Mouse (Mus musculus): ENCODE measurements around the gene Pbx3. TPM values are rescaled to one million over a fixed set of nuclear protein-coding genes. Genes with fewer than 3 reads are reported as not detected.

The Pbx3 gene
- polyA plus RNA-seq, 1 experiment: 16.2 TPM

DNA sequence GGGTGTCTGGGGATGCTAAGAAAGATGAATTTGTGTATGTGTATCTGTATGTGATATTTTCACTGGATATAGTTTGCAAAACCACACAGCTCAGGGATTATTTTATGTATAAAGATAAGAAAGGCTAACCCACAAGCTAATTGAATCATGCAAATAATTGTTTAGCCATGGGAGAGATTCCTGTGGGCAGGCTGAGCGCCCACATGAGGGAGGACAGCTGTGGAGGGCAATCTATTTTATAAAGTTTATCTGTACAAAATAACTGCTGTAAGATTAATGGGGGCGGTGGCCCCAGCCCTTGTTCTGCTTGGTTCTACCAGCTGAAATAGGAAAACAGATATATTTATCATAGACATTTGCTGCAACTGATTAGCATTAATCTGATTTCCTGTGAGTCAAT is 202.5 kb downstream of the Pbx3 start:
- Histone ChIP-seq H3K9ac (ENCODE audit: low read depth, poor library complexity, severe bottlenecking) (no peak overlapping the region), H3K27me3 (ENCODE audit: control insufficient read depth, insufficient read depth, low read length, poor library complexity, severe bottlenecking) (no peaks in the 10 kb centered on the region), H3K4me3 (ENCODE audit: low read depth, low read length) (no peak overlapping the region), H3K4me1 (ENCODE audit: control insufficient read depth, insufficient read depth, low read length) (no peaks in the 10 kb centered on the region), H3K9me3 (replicated peaks; ENCODE audit: control insufficient read depth, insufficient read depth, low read length, poor library complexity, severe bottlenecking) (no peaks in the 10 kb centered on the region), H3K27ac (ENCODE audit: insufficient read depth, low read length) (no peak overlapping the region), H3K36me3 (ENCODE audit: control insufficient read depth, insufficient read depth, low read length, poor library complexity, severe bottlenecking) (no peaks in the 10 kb centered on the region)
- TF ChIP-seq POLR2A (IDR thresholded peaks at IDR 0.05; ENCODE audit: insufficient read depth, low read length): no peak
- TF ChIP-seq EP300 (IDR thresholded peaks at IDR 0.05; ENCODE audit: insufficient read depth, low read depth, low read length): no peak
- no peak for TF ChIP-seq CTCF (IDR thresholded peaks at IDR 0.05; ENCODE audit: low read depth, low read length)

DNA sequence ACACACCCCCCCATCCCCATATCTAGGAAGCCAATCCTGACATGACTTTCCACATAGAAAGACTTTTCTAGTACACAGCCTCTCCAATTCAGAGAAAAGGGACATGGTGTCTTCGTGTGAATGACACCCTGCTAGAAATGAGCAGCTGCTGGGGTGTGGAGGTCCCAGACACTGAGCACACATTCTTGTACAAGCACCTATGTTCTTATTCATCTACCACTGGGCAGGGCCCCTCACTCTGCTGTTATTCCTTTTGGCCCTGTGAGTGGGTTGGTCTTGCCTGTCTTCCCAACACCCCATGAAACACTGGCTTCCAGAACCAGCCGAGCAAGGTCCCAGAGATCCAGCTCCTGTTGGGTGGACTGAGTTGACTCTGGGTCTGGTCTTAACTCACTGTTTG is 203.3 kb downstream of the Pbx3 start:
- no peak overlapping the region for H3K9ac ChIP-seq (ENCODE audit: low read depth, poor library complexity, severe bottlenecking)
- H3K4me3 ChIP-seq (ENCODE audit: low read depth, low read length): no peak overlapping the region
- no peak for TF ChIP-seq CTCF (IDR thresholded peaks at IDR 0.05; ENCODE audit: low read depth, low read length)
- TF ChIP-seq EP300 (IDR thresholded peaks at IDR 0.05; ENCODE audit: insufficient read depth, low read depth, low read length): no peak
- TF ChIP-seq POLR2A (IDR thresholded peaks at IDR 0.05; ENCODE audit: insufficient read depth, low read length): no peak
- no peak overlapping the region for H3K27ac ChIP-seq (ENCODE audit: insufficient read depth, low read length)
- H3K36me3 ChIP-seq (ENCODE audit: control insufficient read depth, insufficient read depth, low read length, poor library complexity, severe bottlenecking): no peaks in the 10 kb centered on the region
- no peaks in the 10 kb centered on the region for H3K4me1 ChIP-seq (ENCODE audit: control insufficient read depth, insufficient read depth, low read length)
- no peaks in the 10 kb centered on the region for H3K9me3 ChIP-seq (replicated peaks; ENCODE audit: control insufficient read depth, insufficient read depth, low read length, poor library complexity, severe bottlenecking)
- H3K27me3 ChIP-seq (ENCODE audit: control insufficient read depth, insufficient read depth, low read length, poor library complexity, severe bottlenecking): no peaks in the 10 kb centered on the region

DNA sequence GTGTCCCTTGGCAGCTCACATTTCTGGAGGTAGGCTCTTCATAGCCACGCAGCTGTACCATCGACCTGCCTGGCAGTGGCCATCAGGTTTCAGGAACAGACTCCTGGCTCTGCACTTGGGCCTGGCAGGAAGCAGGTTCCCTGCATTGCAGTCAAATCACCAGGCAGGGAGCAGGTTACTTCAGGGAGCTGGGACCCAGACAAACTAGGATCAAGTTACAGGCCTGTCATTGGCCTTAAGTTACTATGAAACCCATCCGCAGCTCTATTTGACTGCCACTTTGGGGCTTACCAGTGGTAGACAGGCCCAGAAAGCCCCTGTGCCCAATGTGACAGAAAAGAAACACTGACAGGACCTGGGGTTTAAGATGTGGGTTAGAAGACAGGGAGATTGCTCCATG is 204.8 kb downstream of the Pbx3 start:
- Histone ChIP-seq H3K27ac (ENCODE audit: insufficient read depth, low read length) (no peak overlapping the region), H3K36me3 (ENCODE audit: control insufficient read depth, insufficient read depth, low read length, poor library complexity, severe bottlenecking) (no peaks in the 10 kb centered on the region), H3K27me3 (ENCODE audit: control insufficient read depth, insufficient read depth, low read length, poor library complexity, severe bottlenecking) (no peaks in the 10 kb centered on the region), H3K9ac (ENCODE audit: low read depth, poor library complexity, severe bottlenecking) (no peak overlapping the region), H3K9me3 (replicated peaks; ENCODE audit: control insufficient read depth, insufficient read depth, low read length, poor library complexity, severe bottlenecking) (no peaks in the 10 kb centered on the region), H3K4me1 (ENCODE audit: control insufficient read depth, insufficient read depth, low read length) (no peaks in the 10 kb centered on the region), H3K4me3 (ENCODE audit: low read depth, low read length) (no peak overlapping the region)
- no peak for TF ChIP-seq CTCF (IDR thresholded peaks at IDR 0.05; ENCODE audit: low read depth, low read length)
- TF ChIP-seq POLR2A (IDR thresholded peaks at IDR 0.05; ENCODE audit: insufficient read depth, low read length): no peak
- TF ChIP-seq EP300 (IDR thresholded peaks at IDR 0.05; ENCODE audit: insufficient read depth, low read depth, low read length): no peak

DNA sequence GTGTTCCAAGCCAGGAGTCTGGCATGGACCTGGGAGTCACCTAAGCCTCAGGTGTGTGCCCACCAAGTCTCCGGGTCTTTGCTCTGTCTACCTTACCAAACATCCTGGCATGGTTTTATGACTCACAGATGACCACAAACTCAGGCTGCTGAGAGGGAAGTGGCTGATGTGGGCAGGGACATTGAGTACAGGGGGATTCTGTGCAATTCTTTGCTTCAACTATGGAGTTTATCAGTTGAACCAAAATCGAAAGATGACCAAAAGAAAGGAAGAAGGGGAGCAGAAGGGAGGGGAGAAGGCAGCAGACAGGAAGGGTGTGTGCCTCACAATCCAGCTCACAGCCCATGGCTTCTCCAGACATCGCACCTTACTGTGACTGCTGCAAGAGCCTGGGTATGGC is 210.5 kb downstream of the Pbx3 start:
- Histone ChIP-seq H3K27me3 (ENCODE audit: control insufficient read depth, insufficient read depth, low read length, poor library complexity, severe bottlenecking) (no peaks in the 10 kb centered on the region), H3K27ac (ENCODE audit: insufficient read depth, low read length) (no peak overlapping the region), H3K4me1 (ENCODE audit: control insufficient read depth, insufficient read depth, low read length) (no peaks in the 10 kb centered on the region), H3K36me3 (ENCODE audit: control insufficient read depth, insufficient read depth, low read length, poor library complexity, severe bottlenecking) (no peaks in the 10 kb centered on the region), H3K9ac (ENCODE audit: low read depth, poor library complexity, severe bottlenecking) (no peak overlapping the region), H3K9me3 (replicated peaks; ENCODE audit: control insufficient read depth, insufficient read depth, low read length, poor library complexity, severe bottlenecking) (no peaks in the 10 kb centered on the region), H3K4me3 (ENCODE audit: low read depth, low read length) (no peak overlapping the region)
- no peak for TF ChIP-seq POLR2A (IDR thresholded peaks at IDR 0.05; ENCODE audit: insufficient read depth, low read length)
- TF ChIP-seq CTCF (IDR thresholded peaks at IDR 0.05; ENCODE audit: low read depth, low read length): no peak
- TF ChIP-seq EP300 (IDR thresholded peaks at IDR 0.05; ENCODE audit: insufficient read depth, low read depth, low read length): no peak

DNA sequence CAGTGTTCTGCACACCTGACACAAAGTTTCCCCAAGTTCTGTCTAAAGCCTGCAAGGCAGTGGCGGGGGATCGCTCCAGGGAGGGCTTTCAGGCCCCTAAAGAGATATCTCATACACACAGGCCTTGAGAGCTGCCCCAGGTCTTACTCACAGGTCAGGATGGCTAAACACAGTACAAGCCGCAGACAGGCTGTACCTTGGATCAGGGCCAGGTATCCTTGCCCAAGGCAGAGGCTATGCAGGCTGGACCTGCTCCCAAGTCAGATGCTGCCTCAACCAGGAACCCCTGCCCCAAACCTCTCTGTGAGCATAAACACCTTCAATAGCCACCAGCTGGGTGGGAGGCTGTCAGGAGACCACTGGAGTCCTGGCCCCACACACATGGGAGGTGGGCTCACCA is 215.2 kb downstream of the Pbx3 start:
- Histone ChIP-seq H3K36me3 (ENCODE audit: control insufficient read depth, insufficient read depth, low read length, poor library complexity, severe bottlenecking) (no peaks in the 10 kb centered on the region), H3K9me3 (replicated peaks; ENCODE audit: control insufficient read depth, insufficient read depth, low read length, poor library complexity, severe bottlenecking) (no peaks in the 10 kb centered on the region), H3K4me3 (ENCODE audit: low read depth, low read length) (no peak overlapping the region), H3K27me3 (ENCODE audit: control insufficient read depth, insufficient read depth, low read length, poor library complexity, severe bottlenecking) (no peaks in the 10 kb centered on the region), H3K9ac (ENCODE audit: low read depth, poor library complexity, severe bottlenecking) (no peak overlapping the region), H3K4me1 (ENCODE audit: control insufficient read depth, insufficient read depth, low read length) (no peaks in the 10 kb centered on the region), H3K27ac (ENCODE audit: insufficient read depth, low read length) (no peak overlapping the region)
- TF ChIP-seq EP300 (IDR thresholded peaks at IDR 0.05; ENCODE audit: insufficient read depth, low read depth, low read length) (no peak), POLR2A (IDR thresholded peaks at IDR 0.05; ENCODE audit: insufficient read depth, low read length) (no peak), CTCF (IDR thresholded peaks at IDR 0.05; ENCODE audit: low read depth, low read length) (no peak)

DNA sequence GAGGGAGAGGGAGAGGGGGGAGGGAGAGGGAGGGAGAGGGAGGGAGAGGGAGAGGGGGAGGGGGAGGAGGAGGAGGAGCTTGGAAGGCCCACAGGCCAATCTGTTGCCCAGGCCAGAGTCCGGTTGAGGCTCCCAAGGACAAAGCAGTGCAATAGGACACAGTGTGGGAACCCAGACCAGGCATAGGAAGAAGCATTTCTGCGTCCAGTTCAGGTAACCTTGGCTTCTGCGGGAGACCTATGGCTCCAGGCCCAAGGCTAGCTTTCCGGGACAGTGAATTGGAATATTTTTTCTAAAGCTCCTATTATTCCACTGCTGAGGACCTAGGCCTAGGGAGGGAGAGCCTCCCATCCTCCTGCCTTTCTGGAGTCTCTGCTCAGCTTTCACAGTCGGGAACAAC is 218.1 kb downstream of the Pbx3 start:
- H3K4me3 ChIP-seq (ENCODE audit: low read depth, low read length): no peak overlapping the region
- no peak for TF ChIP-seq CTCF (IDR thresholded peaks at IDR 0.05; ENCODE audit: low read depth, low read length)
- no peak for TF ChIP-seq EP300 (IDR thresholded peaks at IDR 0.05; ENCODE audit: insufficient read depth, low read depth, low read length)
- no peak for TF ChIP-seq POLR2A (IDR thresholded peaks at IDR 0.05; ENCODE audit: insufficient read depth, low read length)
- H3K27ac ChIP-seq (ENCODE audit: insufficient read depth, low read length): no peak overlapping the region
- H3K9ac ChIP-seq (ENCODE audit: low read depth, poor library complexity, severe bottlenecking): no peak overlapping the region
- no peaks in the 10 kb centered on the region for H3K9me3 ChIP-seq (replicated peaks; ENCODE audit: control insufficient read depth, insufficient read depth, low read length, poor library complexity, severe bottlenecking)
- H3K36me3 ChIP-seq (ENCODE audit: control insufficient read depth, insufficient read depth, low read length, poor library complexity, severe bottlenecking): no peaks in the 10 kb centered on the region
- H3K4me1 ChIP-seq (ENCODE audit: control insufficient read depth, insufficient read depth, low read length): peaks cover 9% of the 10 kb centered on the region
- H3K27me3 ChIP-seq (ENCODE audit: control insufficient read depth, insufficient read depth, low read length, poor library complexity, severe bottlenecking): no peaks in the 10 kb centered on the region
